Mouse (Mus musculus) spleen, postnatal 10 days (tissue): ENCODE measurements around the gene Map1b.

Experiments used
- DNase-seq, 2 experiments: peaks; one replicate each; pipeline ENCODE4 v3.0.0; 2021 to 2022; ENCODE audit warnings: low spot score in 2 of 2

Map1b gene

DNA sequence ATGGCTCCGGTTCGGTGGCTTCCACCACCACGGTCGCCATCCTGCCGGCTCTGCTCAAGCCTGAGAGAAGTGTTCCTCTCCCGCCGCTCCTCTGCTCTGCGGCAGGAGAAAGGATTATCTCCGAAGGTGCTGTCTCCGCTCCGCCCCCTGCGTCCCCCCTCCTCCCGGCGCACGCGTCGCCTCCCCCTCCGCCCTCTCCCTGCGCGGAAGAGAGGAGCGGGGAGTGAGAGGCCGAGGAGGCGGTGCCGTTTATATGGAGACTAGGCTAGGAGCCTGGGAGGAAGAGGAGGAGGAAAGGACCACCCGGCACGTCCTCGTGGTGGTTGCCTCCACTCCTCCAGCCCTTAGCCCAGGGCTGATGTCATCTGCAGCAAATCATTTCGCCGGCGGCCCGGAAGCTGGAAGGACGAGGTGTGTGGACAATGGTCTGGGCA is at the start of gene Map1b:
Gene Map1b (minus strand): TSS at position 93 of the 434 bp plus-strand sequence.
- DNase-seq, result no peak

DNA sequence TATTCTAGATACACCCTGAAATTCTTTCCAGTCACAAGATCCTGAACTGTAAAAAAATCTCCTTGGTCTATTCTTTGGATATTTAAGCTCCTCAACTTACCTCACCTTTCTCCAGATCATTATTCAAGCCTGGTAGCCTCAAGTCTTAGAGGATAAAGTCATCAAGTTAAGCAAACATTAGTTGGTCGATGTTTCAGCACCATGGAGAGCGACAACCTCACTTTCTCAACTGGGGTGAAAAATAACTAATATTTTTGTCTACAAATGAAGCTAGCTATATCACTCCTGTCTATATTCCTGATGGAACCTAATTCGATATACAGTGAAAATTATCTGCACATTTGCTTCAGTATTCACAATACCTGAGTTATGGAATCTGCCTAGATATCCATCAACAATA is 48.0 kb upstream of the Map1b start:
- DNase-seq, result peak in 1 of 2 experiments; percentile 24

DNA sequence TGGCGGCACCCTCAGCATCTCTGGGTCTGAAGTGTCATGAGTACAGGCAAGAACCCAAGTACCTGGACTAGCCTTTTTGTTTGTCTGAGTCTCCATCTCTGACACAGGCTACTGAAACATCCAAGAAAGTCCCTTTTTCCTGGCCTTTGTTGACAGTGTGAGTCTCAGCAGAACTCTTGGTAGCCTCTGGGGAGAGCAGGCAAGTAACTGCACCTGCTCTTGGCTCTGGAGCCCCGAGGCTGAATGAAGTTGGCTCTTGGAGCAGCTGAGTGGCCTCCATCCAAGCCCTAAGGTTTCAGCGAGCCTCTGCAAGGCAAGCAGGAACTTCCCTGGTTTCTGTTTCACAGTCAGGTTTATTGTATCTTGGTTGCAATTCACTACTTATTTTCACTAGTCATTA is 46.7 kb upstream of the Map1b start:
- no peak for DNase-seq

DNA sequence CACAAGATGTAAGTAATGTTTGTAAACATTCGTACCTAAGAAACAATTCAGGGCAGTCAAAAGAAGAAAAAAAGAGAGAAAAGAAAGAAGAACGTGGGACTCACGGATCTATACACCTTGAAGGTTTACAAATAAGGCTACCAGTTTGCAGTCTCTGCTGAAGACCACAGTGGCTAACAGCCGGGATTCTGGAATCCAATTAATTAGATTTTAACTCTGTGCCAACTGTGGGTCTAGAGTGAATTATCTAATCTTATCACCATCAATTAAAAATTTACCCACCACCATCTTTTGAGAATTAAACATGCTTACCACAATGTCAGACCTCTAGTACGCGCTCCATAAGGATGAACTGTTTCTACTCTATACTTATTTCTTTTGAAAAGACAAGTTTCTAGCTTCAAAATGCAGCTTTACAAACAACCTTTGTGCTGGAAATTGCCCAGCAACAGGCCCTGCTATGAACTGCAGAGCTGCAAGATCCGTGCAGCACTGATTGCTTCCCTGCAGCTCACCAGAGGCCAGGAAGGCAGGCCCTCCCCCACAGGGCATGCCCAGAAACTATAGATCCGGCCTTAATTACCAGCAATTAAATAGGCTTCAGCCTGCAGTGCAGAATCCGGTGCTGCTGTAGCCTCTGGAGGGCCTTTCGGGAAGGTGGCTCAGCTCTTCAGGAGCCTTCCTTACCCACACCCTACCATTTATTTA is 45.7 kb upstream of the Map1b start:
- no peak for DNase-seq

DNA sequence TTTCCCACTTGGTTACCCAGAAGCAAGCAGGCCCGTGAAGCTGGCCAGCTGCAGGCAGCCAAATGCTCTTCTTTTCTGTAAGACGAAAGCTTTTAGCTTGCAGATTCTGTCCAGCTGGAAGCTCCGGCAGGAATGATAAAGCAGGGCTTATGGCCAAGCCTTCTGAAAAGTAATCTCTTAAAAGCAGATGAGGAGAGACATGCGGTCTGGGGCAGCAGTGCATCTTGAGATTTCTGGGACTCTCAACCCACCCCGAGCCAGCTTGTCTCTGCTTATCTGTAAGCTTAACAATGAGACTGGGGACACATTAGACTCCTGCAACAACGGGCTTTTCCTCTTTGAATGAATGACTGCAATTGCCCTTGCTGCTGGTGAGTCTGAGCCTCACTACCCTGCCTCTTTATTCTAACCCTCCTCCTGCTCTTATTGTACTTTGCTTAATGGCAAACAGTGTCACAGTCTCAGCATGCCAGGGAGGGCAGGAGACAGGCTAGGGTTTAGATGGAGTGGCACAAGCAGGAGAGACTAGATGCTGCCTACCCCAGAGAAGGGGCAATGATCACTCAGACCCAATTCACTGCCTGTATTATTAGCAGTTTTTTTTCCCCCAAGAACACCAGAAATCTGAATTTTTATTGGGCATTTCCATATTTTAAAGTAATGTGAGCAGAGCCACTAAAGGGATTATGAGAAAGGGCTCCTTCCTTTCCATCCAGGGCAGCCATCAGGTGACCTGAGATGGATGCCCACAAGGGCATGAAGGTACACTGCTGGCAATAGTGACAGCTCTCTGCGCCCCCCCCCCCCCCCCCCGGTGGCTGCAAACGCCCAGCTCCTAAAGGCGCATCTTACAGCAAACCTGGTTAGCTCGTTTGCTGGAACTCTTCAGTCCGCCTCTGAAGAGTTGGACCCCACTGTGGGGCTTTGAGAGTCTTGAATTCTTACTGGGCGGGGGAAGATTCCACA is 44.6 kb upstream of the Map1b start:
- no peak for DNase-seq

DNA sequence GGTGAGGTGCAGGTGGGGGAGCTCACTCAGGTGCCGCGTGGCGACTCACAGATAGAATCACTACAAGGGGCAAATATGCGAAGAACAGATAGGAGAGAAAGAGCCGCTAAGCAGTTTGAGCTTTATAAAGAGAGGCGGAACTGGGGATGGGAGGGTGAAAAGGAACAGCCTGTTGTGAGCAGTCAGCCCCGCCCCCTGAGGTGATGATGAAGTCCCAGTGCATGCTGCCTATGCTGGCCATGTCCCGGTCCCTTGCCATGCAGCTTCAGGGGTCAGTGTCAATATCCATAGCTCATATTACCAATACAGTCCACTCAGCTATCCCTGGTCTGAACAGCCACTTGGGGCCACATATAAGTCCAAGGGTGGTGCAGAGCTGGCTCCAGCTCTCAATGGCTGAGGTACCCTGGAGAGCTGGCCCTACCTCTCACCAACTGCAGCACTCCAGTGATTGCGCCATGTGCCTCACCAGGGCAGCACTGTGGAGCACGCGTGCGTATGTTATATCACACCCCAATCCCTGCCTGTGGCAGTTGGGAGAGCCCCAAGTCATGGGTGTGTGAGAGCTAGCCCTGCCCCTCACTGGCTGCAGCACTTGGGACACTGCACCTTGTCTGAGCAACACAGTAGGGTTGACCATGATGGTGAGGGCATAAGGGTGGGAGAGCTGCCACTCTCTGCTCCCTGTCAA is 42.0 kb upstream of the Map1b start:
- no peak for DNase-seq

DNA sequence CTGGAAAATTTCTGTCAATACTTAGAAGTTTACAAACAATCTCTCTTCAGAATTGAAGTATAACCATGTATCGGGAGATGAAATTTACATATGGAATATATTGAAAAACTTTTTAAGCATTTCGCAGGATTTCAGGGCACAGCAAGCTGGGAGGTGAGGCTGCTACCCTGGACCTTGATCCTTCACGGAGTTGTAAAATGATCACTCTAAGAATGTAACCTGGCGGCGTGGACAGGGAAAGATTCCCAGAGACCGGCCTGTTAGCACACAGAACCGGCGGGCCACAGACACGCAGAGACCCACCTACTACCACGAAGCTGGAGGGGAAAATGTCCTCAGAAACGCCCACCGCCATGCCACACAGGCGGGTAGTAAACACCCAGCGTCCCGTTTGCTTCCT is 41.5 kb upstream of the Map1b start:
- no peak for DNase-seq

DNA sequence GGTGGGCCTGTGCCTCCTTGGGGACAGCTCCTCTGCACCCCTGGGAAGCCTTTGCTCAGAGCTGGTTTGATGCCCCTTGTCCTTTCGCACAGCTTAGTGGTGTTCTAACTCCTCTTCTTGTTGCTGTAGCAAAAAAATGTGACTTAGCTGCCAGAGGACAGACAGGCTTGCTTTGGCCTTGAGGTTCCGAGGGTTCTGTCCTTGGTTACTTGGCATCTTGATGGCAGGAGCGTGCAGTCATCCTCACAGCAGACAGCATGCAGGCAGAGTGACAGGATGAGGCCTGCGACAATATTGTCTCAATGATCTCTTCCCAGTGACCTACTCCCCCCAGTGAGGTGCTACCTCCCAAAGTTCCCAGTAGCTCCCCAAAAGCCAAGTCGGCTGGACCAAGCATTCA is 41.0 kb upstream of the Map1b start:
- no peak for DNase-seq

DNA sequence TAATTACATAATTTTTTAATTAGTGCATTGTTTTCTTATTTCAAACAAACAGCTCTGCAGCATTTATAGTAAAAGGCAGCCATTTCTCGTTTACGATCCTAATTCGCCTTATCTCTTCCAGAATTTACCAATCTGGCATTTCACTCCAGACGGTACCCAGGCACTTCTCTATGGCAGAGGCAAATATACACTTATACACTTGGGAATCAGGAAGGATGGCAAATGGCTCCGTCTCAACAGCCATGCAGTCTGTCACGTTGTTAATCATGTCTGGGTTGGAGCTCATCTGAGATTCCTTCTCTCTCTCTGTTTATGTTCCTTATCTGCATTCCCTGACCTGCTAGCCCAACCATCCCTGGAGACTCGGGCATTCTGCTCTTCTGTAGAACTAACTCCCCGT is 38.6 kb upstream of the Map1b start:
- DNase-seq, result no peak

DNA sequence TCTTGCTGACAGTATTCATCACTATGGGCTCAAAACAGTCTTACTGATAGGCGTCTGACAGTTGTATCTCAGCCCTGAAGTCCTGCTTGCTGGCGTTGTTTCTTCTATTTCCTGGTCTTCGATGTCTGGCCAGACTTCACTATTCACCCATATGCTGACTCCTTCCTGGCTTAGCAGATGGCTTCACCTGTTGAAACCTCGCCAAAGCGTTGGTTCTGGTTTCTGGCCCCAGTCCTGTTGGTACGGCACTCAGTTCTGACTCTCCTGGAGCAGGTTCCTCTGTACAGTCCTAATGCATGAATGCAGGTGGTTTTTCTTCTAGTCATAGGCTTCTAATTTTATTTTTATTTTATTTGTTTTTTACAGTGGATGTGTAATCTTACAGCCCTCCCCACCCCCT is 38.1 kb upstream of the Map1b start:
- no peak for DNase-seq

DNA sequence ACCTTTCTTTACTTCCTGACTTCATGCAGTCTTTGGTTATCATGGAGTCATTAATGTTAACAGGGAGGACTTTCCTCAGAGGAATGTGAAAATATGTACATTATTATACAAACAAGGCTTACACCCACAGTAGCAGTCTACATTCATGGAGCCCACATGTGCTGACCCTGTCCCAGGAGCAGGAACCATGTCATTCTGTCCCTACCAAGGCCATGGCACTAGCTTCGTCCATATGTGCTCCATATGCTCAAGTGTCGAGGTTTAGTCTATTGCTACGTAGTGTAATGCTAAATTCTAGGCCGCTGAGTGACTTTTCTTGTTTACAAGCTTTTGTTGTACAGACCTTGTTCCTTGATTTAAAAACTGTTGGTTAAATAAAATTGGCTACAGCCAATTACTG is 36.0 kb upstream of the Map1b start:
- no peak for DNase-seq

DNA sequence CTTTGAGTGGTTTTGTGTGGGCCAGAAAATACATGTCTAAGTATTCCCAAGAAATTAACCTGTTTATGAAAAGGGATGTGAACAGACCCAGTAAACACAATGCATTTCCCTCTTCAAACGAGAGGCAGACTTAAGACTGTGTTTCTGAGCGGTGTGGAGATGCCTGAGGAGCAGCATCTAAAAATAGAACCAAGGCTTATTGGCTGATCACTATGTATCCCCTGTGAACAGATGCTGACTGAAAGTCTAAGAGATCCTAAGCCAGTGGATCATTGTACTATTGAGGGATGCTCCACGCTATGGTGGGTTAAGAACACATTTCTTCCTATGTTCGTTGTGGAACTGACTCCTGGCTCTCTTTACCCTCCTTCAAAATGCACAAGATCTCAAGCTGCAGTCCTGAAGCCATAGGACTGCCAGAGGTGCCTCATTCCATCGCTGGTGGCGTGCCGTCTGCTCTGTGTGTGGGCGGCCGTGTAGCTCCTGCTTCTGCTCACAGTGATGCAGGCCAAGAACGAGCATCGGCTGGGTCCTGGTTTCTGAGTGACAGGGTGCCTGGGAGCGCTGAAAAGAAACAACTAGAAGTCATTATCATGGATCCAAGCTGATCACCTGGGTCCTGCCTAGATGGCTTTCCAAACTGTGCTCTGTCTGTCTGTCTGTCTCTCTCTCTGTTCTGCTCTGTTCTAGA is 34.5 kb upstream of the Map1b start:
- no peak for DNase-seq

DNA sequence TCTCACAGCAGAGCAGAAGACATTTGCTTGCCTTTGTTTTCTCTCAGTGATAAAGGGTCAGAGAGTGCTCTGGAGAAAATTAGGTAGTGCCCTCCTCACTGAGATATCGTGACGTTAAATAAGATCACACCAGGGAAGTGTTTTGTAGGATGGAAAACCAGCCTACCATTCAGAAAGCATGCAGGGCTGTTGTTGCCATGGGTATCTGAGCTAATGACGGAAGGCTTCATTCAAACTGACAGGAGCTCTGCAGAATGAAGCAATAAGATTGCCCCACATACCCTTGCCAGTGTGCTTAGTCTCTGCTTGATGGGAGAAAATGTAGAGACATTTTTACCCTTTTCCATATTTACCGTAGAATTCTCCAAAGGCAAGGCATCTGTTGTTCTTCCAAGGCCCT is 33.7 kb upstream of the Map1b start:
- DNase-seq, result no peak

DNA sequence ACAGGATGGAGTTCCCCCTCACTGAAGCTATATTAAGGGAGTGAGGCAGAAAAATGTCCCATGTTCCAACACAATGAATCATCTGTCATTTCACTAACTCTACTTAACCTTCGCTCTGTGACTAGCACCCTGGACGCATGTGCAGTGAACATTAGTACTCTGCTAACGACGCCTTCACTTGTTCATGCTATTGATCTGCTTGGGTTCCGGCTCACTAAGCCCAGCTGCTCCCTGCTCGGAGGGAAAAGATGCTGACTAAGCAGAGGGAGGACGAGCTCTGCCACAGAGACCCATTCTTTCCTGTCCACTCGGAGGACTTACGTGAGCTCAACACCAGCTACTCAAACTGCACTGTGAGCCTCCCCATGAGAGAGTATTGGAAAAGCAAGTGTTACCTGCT is 33.2 kb upstream of the Map1b start:
- no peak for DNase-seq

DNA sequence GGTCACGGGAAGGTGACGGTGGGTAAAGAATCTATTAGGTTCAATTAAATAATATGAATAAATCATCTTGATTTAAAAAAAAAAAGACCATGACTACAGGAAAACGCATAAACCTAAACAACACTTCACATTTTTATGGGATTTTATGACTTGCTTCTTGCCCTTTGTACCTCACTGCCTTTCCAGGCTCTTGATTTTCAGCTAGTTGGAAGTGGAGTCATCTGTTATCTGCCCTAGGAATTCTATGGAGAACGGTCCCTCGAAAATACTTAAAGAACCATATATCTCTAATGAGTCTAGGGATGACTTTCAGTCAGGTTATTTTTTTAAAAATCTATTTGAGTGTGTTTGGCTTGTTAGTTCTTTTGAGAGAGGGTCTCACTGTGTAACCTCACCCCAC is 30.5 kb upstream of the Map1b start:
- DNase-seq, result no peak

DNA sequence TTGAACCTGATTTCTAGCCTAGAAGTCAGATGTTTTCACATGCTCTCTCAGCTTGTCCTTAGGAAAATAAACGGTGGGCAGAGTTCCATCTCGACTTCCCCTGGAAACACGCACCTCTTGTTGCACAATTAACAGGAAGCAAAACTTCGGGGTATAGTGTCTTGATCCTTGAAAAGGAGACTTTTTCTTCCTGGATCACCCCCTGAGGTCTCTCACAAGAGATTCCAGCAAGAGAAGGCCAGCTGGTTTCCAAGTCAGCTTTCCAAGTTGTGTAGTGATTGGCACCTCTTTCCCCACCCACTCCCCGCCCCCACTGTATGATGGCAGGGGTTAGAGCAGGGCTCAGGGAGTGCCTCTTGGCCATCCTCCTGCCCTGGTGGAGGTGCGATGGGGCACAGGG is 28.9 kb upstream of the Map1b start:
- no peak for DNase-seq

DNA sequence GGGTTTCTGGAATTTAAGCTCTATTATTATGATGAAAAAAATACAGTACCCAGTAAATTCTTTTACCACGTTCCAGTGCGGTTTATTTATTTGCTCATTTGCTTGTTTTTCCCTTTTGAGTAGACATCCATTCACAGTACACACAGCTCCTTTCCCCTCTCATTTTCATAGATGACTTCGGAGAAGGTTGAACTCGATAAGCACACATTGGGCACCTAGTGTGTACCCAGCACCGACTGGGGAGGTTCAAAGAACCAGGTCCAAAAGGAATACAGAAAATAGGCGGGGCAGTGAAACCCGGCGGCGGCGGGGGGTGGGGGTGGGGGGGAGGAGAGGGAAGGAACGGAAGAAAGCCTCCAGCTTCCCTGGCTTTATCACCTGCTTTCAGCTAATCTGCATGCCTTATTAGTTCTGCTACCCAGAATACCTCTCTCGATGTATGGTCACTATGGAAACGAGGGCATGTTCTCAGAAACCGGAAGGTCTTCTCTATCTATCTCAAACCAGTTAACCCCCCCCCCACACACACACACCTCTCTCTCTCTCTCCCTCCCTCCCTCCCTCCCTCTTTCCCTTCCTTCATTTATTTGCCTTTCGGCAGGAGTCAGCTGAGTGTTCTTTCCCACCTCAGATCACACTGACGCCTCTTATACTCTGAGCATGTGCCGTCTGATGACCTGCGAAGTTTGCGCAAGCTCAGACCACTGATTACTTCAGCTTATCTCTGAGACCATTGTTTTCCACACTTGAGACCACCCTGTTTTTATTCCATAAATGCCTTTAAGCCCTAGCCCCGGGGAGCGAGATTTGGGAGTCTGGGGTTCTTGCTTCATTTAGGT is 25.3 kb upstream of the Map1b start:
- DNase-seq, result no peak

DNA sequence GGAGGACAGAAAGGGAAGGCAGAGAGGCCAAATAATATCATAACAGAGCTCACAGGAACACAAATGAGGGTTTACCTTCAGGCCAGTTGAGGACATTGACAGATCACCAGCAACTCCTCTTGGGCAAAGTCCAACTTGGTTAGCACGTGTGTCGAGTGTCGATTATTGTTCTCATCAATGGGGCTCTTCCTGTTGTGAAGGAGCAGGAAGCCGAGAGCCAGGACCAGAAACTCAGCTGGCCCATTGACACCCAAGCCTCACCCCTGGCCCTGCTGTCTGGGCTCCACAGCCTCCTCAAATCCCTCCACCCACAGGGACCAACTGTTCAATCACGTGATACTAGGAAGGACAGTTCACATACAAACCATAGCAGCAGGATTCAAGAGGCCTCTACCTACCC is 22.9 kb upstream of the Map1b start:
- DNase-seq, result no peak

DNA sequence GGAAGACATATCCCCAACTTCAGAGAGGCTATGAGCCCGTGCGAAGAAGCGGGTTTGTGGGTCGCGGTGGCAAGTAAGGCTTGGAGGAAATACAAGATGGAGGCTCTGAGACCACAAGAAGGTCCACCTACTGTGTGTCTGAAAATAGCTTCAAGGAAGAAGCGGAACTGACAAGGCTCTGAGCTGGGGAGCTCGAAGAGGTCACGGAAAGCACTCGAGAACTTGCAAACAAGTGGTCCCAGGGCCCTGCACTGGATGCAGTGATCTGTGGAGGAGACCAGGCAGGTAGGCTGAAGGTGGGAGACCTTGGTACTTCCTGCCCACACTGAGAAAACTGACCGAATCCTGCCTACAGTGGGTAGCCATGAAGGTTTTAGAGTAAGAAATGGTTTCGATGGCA is 22.5 kb upstream of the Map1b start:
- DNase-seq, result no peak

DNA sequence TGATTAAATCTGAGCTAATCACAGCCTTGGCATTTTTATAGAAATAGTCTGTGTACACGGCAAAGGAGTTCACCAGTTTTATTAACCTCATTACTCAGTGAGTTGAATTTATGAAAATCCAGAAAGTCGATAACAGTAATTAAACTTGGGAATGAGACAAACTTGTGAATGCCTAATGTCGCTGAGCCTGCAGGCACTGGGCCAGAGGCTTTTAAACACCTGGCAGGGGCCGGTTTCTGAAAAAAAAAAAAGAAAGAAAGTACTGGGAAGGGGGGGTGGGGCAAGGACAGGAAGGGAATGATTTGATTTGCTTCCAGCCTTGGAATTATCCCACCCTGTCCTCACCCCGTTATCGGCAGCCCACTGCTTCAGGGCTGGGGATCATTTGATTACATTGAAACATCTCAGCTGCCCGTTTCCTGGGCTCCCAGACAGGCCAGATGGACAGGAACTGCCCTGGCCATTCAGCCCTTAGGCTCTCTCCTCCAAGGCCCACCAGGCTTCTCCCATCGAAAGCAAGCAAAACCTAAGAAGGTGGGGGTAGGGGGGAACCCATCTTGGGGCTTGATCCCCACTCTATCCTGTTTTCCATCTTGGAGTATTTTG is 21.7 kb upstream of the Map1b start:
- no peak for DNase-seq

DNA sequence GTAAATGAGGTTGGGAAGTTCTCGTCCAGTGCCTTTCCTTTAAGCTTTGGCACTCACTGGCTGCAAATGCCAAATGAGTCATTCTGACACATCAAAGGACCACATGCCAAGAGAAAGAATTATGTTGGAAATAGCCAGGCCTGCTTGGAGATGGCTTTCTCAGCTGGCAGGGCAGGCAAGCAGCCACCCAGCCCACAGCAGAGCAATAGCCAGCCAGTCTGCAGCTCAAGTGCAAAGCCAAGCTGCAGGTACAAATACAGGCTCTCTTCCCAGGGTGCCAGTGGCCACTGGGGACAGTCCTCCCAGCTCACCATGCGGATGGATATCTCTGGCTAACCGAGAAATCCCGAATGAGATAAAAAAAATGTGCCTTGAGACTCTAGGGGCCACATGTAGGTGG is 12.1 kb upstream of the Map1b start:
- DNase-seq, result no peak
